Mouse (Mus musculus) spleen, postnatal 36 days (tissue): ENCODE measurements at regions not wholly inside any gene's neighbourhood (a gene's known extent, or its start where the extent isn't known, plus 50 kb on each side); places are given as distances from the start of the nearest gene placed in this dataset.
A peak's percentile ranks its signal among the peaks of the same experiment; 100 is the strongest.

Experiments
- DNase-seq, 2 experiments: peaks; one replicate each; pipeline ENCODE4 v3.0.0; 2022; ENCODE audit warnings: low spot score in 2 of 2, mixed read lengths in 1 of 2

- DNase-seq: no peak
These were observed 56.0 kb upstream of the Tfap2a start for GRCm38 (mm10) chr13:40794190-40794589.

- DNase-seq: no peak
These were observed 54.8 kb upstream of the Tfap2a start for GRCm38 (mm10) chr13:40792947-40793346.

GRCm38 (mm10) chr13:40788225-40788624 lies 50.0 kb upstream of the Tfap2a start:
- DNase-seq: peak in 1 of 2 experiments; percentile 11
